Mouse (Mus musculus) megakaryocyte progenitor cell, adult 5-6 weeks (primary cell): ENCODE data around the gene Txndc17. TPM values are rescaled to one million over a fixed set of nuclear protein-coding genes. Genes with fewer than 3 reads are reported as not detected.
"Not testable (repeated sequence)": the region's sequence is repeated elsewhere in the genome, so short reads cannot be mapped to it uniquely, and the experiment has no call there.

Experiments used
- ATAC-seq: replicated peaks from 2 replicates; pipeline ENCODE4 v1.8.0; 2016; ENCODE audit warnings: mild to moderate bottlenecking, moderate TSS enrichment, inconsistent platforms; ENCODE audit not compliant: poor library complexity
- total RNA-seq, 2 experiments: library from RNA; stranded (forward) in 1 of 2; stranded (reverse) in 1 of 2; fragments of 157-497, 149-512 nt in 1 of 2; fragments of 200-1000 nt in 1 of 2; gene quantifications; 2 replicates each; pipeline versions ENCODE4 v1.2.3 to v1.2.4; 2015 to 2017

Gene Txndc17
- total RNA-seq (2015) (123 and 130 TPM in 2 replicates), total RNA-seq (2017) (37.1 and 46.5 TPM in 2 replicates)

GRCm38 (mm10) chr11:72207204-72207833 is at the start of gene Txndc17, which contains the start of gene 4933427D14Rik:
Gene Txndc17, plus strand, starts transcription at chr11:72207547.
Gene 4933427D14Rik, minus strand, starts transcription at chr11:72207459.
- peak; percentile 91 for ATAC-seq

GRCm38 (mm10) chr11:72163198-72163597 is 44.1 kb upstream of the Txndc17 start:
- no peak for ATAC-seq

- no peak for ATAC-seq
These were observed 37.5 kb upstream of the Txndc17 start for GRCm38 (mm10) chr11:72169871-72170270.

- ATAC-seq, result not testable (repeated sequence)
These were observed 35.4 kb upstream of the Txndc17 start for GRCm38 (mm10) chr11:72171906-72172305.

- ATAC-seq, result no peak
These were observed 33.8 kb upstream of the Txndc17 start for GRCm38 (mm10) chr11:72173506-72173905.

- ATAC-seq, result no peak
These were observed 32.6 kb upstream of the Txndc17 start for GRCm38 (mm10) chr11:72174721-72175120.

- no peak for ATAC-seq
These were observed 31.4 kb upstream of the Txndc17 start for GRCm38 (mm10) chr11:72175966-72176365.

- ATAC-seq, result no peak
These were observed 30.8 kb upstream of the Txndc17 start for GRCm38 (mm10) chr11:72176553-72176952.

GRCm38 (mm10) chr11:72180556-72180955 is 26.8 kb upstream of the Txndc17 start:
- no peak for ATAC-seq

GRCm38 (mm10) chr11:72181136-72181535 is 26.2 kb upstream of the Txndc17 start:
- no peak for ATAC-seq

GRCm38 (mm10) chr11:72184252-72184651 is 23.1 kb upstream of the Txndc17 start:
- no peak for ATAC-seq

- ATAC-seq, result no peak
These were observed 16.5 kb upstream of the Txndc17 start for GRCm38 (mm10) chr11:72190857-72191256.

GRCm38 (mm10) chr11:72194259-72194658 is 13.1 kb upstream of the Txndc17 start:
- ATAC-seq, result no peak

GRCm38 (mm10) chr11:72196506-72196905 is 10.8 kb upstream of the Txndc17 start:
- no peak for ATAC-seq

GRCm38 (mm10) chr11:72203440-72203839 is 3.9 kb upstream of the Txndc17 start:
- ATAC-seq, result no peak

GRCm38 (mm10) chr11:72205256-72205655 is 2.1 kb upstream of the Txndc17 start:
- ATAC-seq, result no peak

GRCm38 (mm10) chr11:72206341-72207203 is 775 bp upstream of the Txndc17 start, which contains the start of gene Gm43951:
Gene Gm43951, minus strand, starts transcription at chr11:72206840.
- ATAC-seq, result peak; percentile 45

GRCm38 (mm10) chr11:72207834-72208377 is 559 bp downstream of the Txndc17 start:
- ATAC-seq, result no peak

GRCm38 (mm10) chr11:72214591-72215409 is 7.5 kb downstream of the Txndc17 start:
- ATAC-seq, result peak; percentile 92

- peak; percentile 68 for ATAC-seq
These were observed 8.1 kb downstream of the Txndc17 start, which contains the start of gene Med31 for GRCm38 (mm10) chr11:72215410-72215797. Gene Med31, minus strand, starts transcription at chr11:72215592.

GRCm38 (mm10) chr11:72217116-72217515 is 9.8 kb downstream of the Txndc17 start:
- ATAC-seq, result no peak
